Mouse (Mus musculus): ENCODE results near the gene Gm20696. TPM values are rescaled to one million over a fixed set of nuclear protein-coding genes. Genes with fewer than 3 reads are reported as not detected.
A peak's percentile ranks its signal among the peaks of the same experiment; 100 is the strongest.

Gm20696 gene
- polyA plus RNA-seq, 1 experiment from 2014 or later = 1.4 TPM

- ATAC-seq (ENCODE audit: low FRiP score, low TSS enrichment) (no peak), DNase-seq (ENCODE audit: low spot score) (no peak)
- Histone ChIP-seq H3K27ac (replicated peaks) (no peak overlapping the region), H3K36me3 (ENCODE audit: control insufficient read depth, insufficient read depth, low read length) (no peaks in the 10 kb centered on the region), H3K4me2 (replicated peaks; ENCODE audit: low read depth) (no peak overlapping the region), H3K4me1 (replicated peaks; ENCODE audit: control insufficient read depth, insufficient read depth) (no peaks in the 10 kb centered on the region), H3K27me3 (ENCODE audit: control insufficient read depth, insufficient read depth, low read length) (no peaks in the 10 kb centered on the region), H3K9me3 (ENCODE audit: control insufficient read depth, low read length) (no peaks in the 10 kb centered on the region), H3K4me3 (ENCODE audit: low read depth, low read length) (no peak overlapping the region), H3K9ac (ENCODE audit: low read length) (no peak overlapping the region)
- WGBS = 89% methylated on average over 10 of the region's 10 CpGs
- TF ChIP-seq CTCF (IDR thresholded peaks at IDR 0.05; ENCODE audit: low read depth) (no peak), EP300 (optimal IDR thresholded peaks at IDR 0.05) (no peak)
These were observed 424.8 kb downstream of the Gm20696 start for GRCm38 (mm10) chr6:99241625-99242395.

DNA sequence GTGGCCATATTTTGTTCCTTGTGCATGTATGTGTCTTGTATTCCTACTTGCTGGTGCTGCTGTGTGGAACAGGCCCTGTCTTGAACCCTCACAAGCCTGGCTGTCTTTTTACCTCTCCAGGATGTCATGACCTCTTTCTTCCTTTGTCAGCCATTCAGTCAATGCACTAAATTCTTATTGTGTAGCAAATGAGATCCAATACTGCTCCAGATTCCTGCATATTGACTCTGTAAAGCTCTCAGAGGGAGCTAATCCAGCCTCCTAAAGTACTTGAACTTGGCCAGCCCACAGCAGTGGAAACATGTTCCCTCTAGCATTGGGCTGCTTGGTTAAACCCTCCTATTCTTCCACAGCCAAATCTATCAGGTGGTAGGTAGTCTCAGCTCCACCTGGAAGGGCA is 425.8 kb downstream of the Gm20696 start:
- no peaks in the 10 kb centered on the region for H3K9me3 ChIP-seq (ENCODE audit: control insufficient read depth, low read length)
- no peak overlapping the region for H3K4me3 ChIP-seq (ENCODE audit: low read depth, low read length)
- H3K4me2 ChIP-seq (replicated peaks; ENCODE audit: low read depth) = no peak overlapping the region
- DNase-seq (ENCODE audit: low spot score) (no peak), ATAC-seq (ENCODE audit: low FRiP score, low TSS enrichment) (no peak)
- no peaks in the 10 kb centered on the region for H3K36me3 ChIP-seq (ENCODE audit: control insufficient read depth, insufficient read depth, low read length)
- no peaks in the 10 kb centered on the region for H3K27me3 ChIP-seq (ENCODE audit: control insufficient read depth, insufficient read depth, low read length)
- H3K9ac ChIP-seq (ENCODE audit: low read length) = no peak overlapping the region
- H3K4me1 ChIP-seq (replicated peaks; ENCODE audit: control insufficient read depth, insufficient read depth) = no peaks in the 10 kb centered on the region
- TF ChIP-seq CTCF (IDR thresholded peaks at IDR 0.05; ENCODE audit: low read depth) = no peak
- no peak for TF ChIP-seq EP300 (optimal IDR thresholded peaks at IDR 0.05)
- H3K27ac ChIP-seq (replicated peaks) = no peak overlapping the region

DNA sequence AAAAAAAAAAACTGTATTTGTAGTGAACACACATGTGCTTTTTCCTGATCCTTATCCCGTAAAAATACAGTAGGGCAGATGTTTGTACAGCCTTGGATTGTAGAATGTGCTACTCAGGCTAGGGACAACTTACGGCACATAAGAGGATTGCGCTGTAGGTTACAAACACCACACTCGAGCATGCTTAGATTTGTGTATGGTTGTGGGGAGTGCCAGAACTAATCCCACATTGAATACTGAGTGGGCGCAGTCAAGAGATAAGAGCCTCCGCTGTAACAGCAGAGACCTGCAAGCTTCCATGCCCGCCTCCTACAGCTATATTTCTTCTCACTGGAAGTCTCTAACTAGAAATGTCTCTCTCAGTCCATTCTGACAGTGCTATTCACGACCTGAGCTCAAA is 431.0 kb downstream of the Gm20696 start:
- Histone ChIP-seq H3K27ac (replicated peaks) (no peak overlapping the region), H3K9me3 (ENCODE audit: control insufficient read depth, low read length) (no peaks in the 10 kb centered on the region), H3K4me3 (ENCODE audit: low read depth, low read length) (no peak overlapping the region), H3K4me1 (replicated peaks; ENCODE audit: control insufficient read depth, insufficient read depth) (no peaks in the 10 kb centered on the region), H3K36me3 (ENCODE audit: control insufficient read depth, insufficient read depth, low read length) (no peaks in the 10 kb centered on the region), H3K4me2 (replicated peaks; ENCODE audit: low read depth) (no peak overlapping the region), H3K27me3 (ENCODE audit: control insufficient read depth, insufficient read depth, low read length) (no peaks in the 10 kb centered on the region), H3K9ac (ENCODE audit: low read length) (no peak overlapping the region)
- TF ChIP-seq EP300 (optimal IDR thresholded peaks at IDR 0.05) (no peak), CTCF (IDR thresholded peaks at IDR 0.05; ENCODE audit: low read depth) (no peak)
- 45% methylated on average over 8 of the region's 8 CpGs for WGBS
- no peak for DNase-seq (ENCODE audit: low spot score)
- peak; percentile 65; the same call in 1 of the 2 replicates for ATAC-seq (ENCODE audit: low FRiP score, low TSS enrichment)

DNA sequence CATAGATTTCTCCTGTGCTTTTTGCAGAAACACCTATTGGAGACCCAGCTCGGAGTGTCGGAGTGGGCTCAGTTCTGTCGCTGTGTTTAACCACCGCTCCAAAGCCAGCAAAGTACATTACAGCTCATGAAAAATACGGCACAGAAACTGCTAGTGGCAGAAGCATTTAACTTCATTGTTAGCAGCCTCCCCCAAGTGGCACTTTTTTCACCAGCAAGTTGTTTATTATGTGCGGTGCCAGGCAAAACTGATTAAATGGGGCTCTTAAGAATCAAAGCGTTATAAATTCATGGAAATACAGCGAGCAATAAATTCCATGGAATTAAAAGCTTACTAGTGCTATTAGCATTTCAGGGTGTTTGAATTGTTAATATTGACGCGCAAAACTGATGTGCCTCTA is 433.2 kb downstream of the Gm20696 start:
- H3K4me2 ChIP-seq (replicated peaks; ENCODE audit: low read depth) = no peak overlapping the region
- H3K9ac ChIP-seq (ENCODE audit: low read length) = no peak overlapping the region
- no peak for ATAC-seq (ENCODE audit: low FRiP score, low TSS enrichment)
- H3K36me3 ChIP-seq (ENCODE audit: control insufficient read depth, insufficient read depth, low read length) = no peaks in the 10 kb centered on the region
- H3K27me3 ChIP-seq (ENCODE audit: control insufficient read depth, insufficient read depth, low read length) = no peaks in the 10 kb centered on the region
- H3K4me1 ChIP-seq (replicated peaks; ENCODE audit: control insufficient read depth, insufficient read depth) = no peaks in the 10 kb centered on the region
- DNase-seq (ENCODE audit: low spot score) = no peak
- H3K4me3 ChIP-seq (ENCODE audit: low read depth, low read length) = no peak overlapping the region
- no peak overlapping the region for H3K27ac ChIP-seq (replicated peaks)
- 74% methylated on average over 10 of the region's 10 CpGs for WGBS
- TF ChIP-seq EP300 (optimal IDR thresholded peaks at IDR 0.05) = no peak
- no peak for TF ChIP-seq CTCF (IDR thresholded peaks at IDR 0.05; ENCODE audit: low read depth)
- H3K9me3 ChIP-seq (ENCODE audit: control insufficient read depth, low read length) = no peaks in the 10 kb centered on the region

GRCm38 (mm10) chr6:99228336-99228870 is 438.2 kb downstream of the Gm20696 start:
- no peak for ATAC-seq (ENCODE audit: low FRiP score, low TSS enrichment)
- 75% methylated on average over 6 of the region's 6 CpGs for WGBS
- Histone ChIP-seq H3K4me3 (ENCODE audit: low read depth, low read length) (no peak overlapping the region), H3K27me3 (ENCODE audit: control insufficient read depth, insufficient read depth, low read length) (no peaks in the 10 kb centered on the region), H3K9me3 (ENCODE audit: control insufficient read depth, low read length) (no peaks in the 10 kb centered on the region), H3K27ac (replicated peaks) (no peak overlapping the region), H3K36me3 (ENCODE audit: control insufficient read depth, insufficient read depth, low read length) (no peaks in the 10 kb centered on the region), H3K4me1 (replicated peaks; ENCODE audit: control insufficient read depth, insufficient read depth) (no peaks in the 10 kb centered on the region), H3K9ac (ENCODE audit: low read length) (no peak overlapping the region), H3K4me2 (replicated peaks; ENCODE audit: low read depth) (no peak overlapping the region)
- TF ChIP-seq CTCF (IDR thresholded peaks at IDR 0.05; ENCODE audit: low read depth) (no peak), EP300 (optimal IDR thresholded peaks at IDR 0.05) (no peak)
- no peak for DNase-seq (ENCODE audit: low spot score)

GRCm38 (mm10) chr6:99221147-99221546 is 445.4 kb downstream of the Gm20696 start:
- H3K4me2 ChIP-seq (replicated peaks; ENCODE audit: low read depth) = no peak overlapping the region
- ATAC-seq (ENCODE audit: low FRiP score, low TSS enrichment) = no peak
- TF ChIP-seq CTCF (IDR thresholded peaks at IDR 0.05; ENCODE audit: low read depth) (no peak), EP300 (optimal IDR thresholded peaks at IDR 0.05) (no peak)

More at GRCm38 (mm10) chr6:99221147-99221546, 445.4 kb downstream of the Gm20696 start:
- 70% methylated on average over 5 of the region's 5 CpGs for WGBS
- no peak overlapping the region for H3K27ac ChIP-seq (replicated peaks)
- no peaks in the 10 kb centered on the region for H3K4me1 ChIP-seq (replicated peaks; ENCODE audit: control insufficient read depth, insufficient read depth)
- H3K9ac ChIP-seq (ENCODE audit: low read length) = no peak overlapping the region
- no peaks in the 10 kb centered on the region for H3K9me3 ChIP-seq (ENCODE audit: control insufficient read depth, low read length)
- H3K36me3 ChIP-seq (ENCODE audit: control insufficient read depth, insufficient read depth, low read length) = no peaks in the 10 kb centered on the region
- H3K4me3 ChIP-seq (ENCODE audit: low read depth, low read length) = no peak overlapping the region
- DNase-seq (ENCODE audit: low spot score) = no peak
- H3K27me3 ChIP-seq (ENCODE audit: control insufficient read depth, insufficient read depth, low read length) = no peaks in the 10 kb centered on the region
